Mouse (Mus musculus): Measurements from ENCODE around the gene Ptcd3.

- TF ChIP-seq CTCF (IDR thresholded peaks at IDR 0.05; ENCODE audit: extremely low read depth, insufficient read length, insufficient replicate concordance, low read depth, low read length) (no peak), POLR2A (IDR thresholded peaks at IDR 0.05; ENCODE audit: low read depth, low read length) (no peak)
Measured at GRCm38 (mm10) chr6:71932347-71932746, 23.8 kb upstream of the Ptcd3 start.

Measured in small intestine, adult 2 months (tissue).